Mouse (Mus musculus): ENCODE measurements around the gene Tmem184b.
A peak's percentile ranks its signal among the peaks of the same experiment; 100 is the strongest.

The Tmem184b gene

GRCm38 (mm10) chr15:79429994-79430393 lies 26.6 kb upstream of the Tmem184b start:
- DNase-seq (ENCODE audit: low spot score): no peak

- DNase-seq (ENCODE audit: low spot score): no peak
These were observed 26.2 kb upstream of the Tmem184b start for GRCm38 (mm10) chr15:79429527-79429926.

GRCm38 (mm10) chr15:79428616-79429015 lies 25.2 kb upstream of the Tmem184b start:
- no peak for DNase-seq (ENCODE audit: low spot score)

- DNase-seq (ENCODE audit: low spot score): no peak
These were observed 24.1 kb upstream of the Tmem184b start for GRCm38 (mm10) chr15:79427516-79427915.

- no peak for DNase-seq (ENCODE audit: low spot score)
These were observed 22.1 kb upstream of the Tmem184b start for GRCm38 (mm10) chr15:79425516-79425915.

GRCm38 (mm10) chr15:79424602-79425001 lies 21.2 kb upstream of the Tmem184b start:
- no peak for DNase-seq (ENCODE audit: low spot score)

- no peak for DNase-seq (ENCODE audit: low spot score)
These were observed 19.4 kb upstream of the Tmem184b start for GRCm38 (mm10) chr15:79422715-79423243.

- DNase-seq (ENCODE audit: low spot score): no peak
These were observed 15.3 kb upstream of the Tmem184b start for GRCm38 (mm10) chr15:79418677-79419076.

- no peak for DNase-seq (ENCODE audit: low spot score)
These were observed 14.9 kb upstream of the Tmem184b start for GRCm38 (mm10) chr15:79418265-79418664.

- DNase-seq (ENCODE audit: low spot score): no peak
These were observed 14.0 kb upstream of the Tmem184b start for GRCm38 (mm10) chr15:79417379-79417778.

GRCm38 (mm10) chr15:79416460-79417085 lies 13.2 kb upstream of the Tmem184b start:
- DNase-seq (ENCODE audit: low spot score): no peak

GRCm38 (mm10) chr15:79414513-79414912 lies 11.1 kb upstream of the Tmem184b start:
- no peak for DNase-seq (ENCODE audit: low spot score)

GRCm38 (mm10) chr15:79413802-79414201 lies 10.4 kb upstream of the Tmem184b start:
- DNase-seq (ENCODE audit: low spot score): no peak

- DNase-seq (ENCODE audit: low spot score): no peak
These were observed 9.8 kb upstream of the Tmem184b start for GRCm38 (mm10) chr15:79413201-79413600.

GRCm38 (mm10) chr15:79411363-79412065 lies 8.1 kb upstream of the Tmem184b start:
- DNase-seq (ENCODE audit: low spot score): no peak

GRCm38 (mm10) chr15:79409077-79409573 lies 5.8 kb upstream of the Tmem184b start:
- peak; percentile 28 for DNase-seq (ENCODE audit: low spot score)

GRCm38 (mm10) chr15:79406564-79406963 lies 3.2 kb upstream of the Tmem184b start:
- no peak for DNase-seq (ENCODE audit: low spot score)

- no peak for DNase-seq (ENCODE audit: low spot score)
These were observed 908 bp upstream of the Tmem184b start for GRCm38 (mm10) chr15:79404277-79404676.

GRCm38 (mm10) chr15:79403763-79404210 lies 418 bp upstream of the Tmem184b start:
- DNase-seq (ENCODE audit: low spot score): no peak

GRCm38 (mm10) chr15:79402176-79402575 lies 1.2 kb downstream of the Tmem184b start:
- no peak for DNase-seq (ENCODE audit: low spot score)

GRCm38 (mm10) chr15:79400975-79401365 lies 2.4 kb downstream of the Tmem184b start:
- DNase-seq (ENCODE audit: low spot score): no peak

- no peak for DNase-seq (ENCODE audit: low spot score)
These were observed 3.0 kb downstream of the Tmem184b start for GRCm38 (mm10) chr15:79400134-79400974.

Measured in adipocyte (in vitro differentiated cells).